Mouse (Mus musculus) cerebellum, postnatal 14 days (tissue): ENCODE measurements around the gene Olfr683.
A peak's percentile ranks its signal among the peaks of the same experiment; 100 is the strongest.
"Not testable (repeated sequence)": the region's sequence is repeated elsewhere in the genome, so short reads cannot be mapped to it uniquely, and the experiment has no call there.

Experiments used
- DNase-seq, 2 experiments: peaks; one replicate each; pipeline ENCODE4 v3.0.0; 2021; ENCODE audit warnings: mixed read lengths in 2 of 2

The Olfr683 gene

GRCm38 (mm10) chr7:105146912-105147311 is at the start of gene Olfr683:
Gene Olfr683 (minus strand): TSS chr7:105147012.
- no peak for DNase-seq

- DNase-seq: no peak
These were observed 39.1 kb upstream of the Olfr683 start, which contains the start of gene Olfr685 for GRCm38 (mm10) chr7:105185912-105186311. Gene Olfr685 (minus strand): TSS chr7:105186012.

- peak; percentile 3 for DNase-seq
These were observed 24.0 kb upstream of the Olfr683 start for GRCm38 (mm10) chr7:105170773-105171172.

- no peak for DNase-seq
These were observed 16.7 kb upstream of the Olfr683 start, which contains the start of gene Olfr684 for GRCm38 (mm10) chr7:105163553-105163952. Gene Olfr684 (minus strand): TSS chr7:105163653.

- DNase-seq: no peak
These were observed 5.5 kb downstream of the Olfr683 start for GRCm38 (mm10) chr7:105141275-105141674.

- DNase-seq: no peak
These were observed 30.3 kb downstream of the Olfr683 start, which contains the start of gene Olfr681 for GRCm38 (mm10) chr7:105116536-105116935. Gene Olfr681 (plus strand): TSS chr7:105116836.

GRCm38 (mm10) chr7:105092717-105093116 is 54.1 kb downstream of the Olfr683 start, which contains the start of gene Olfr680-ps1:
Gene Olfr680-ps1 (minus strand): TSS chr7:105092817.
- not testable (repeated sequence) for DNase-seq
